Mouse (Mus musculus): ENCODE measurements at regions not wholly inside any gene's neighbourhood (a gene's known extent, or its start where the extent isn't known, plus 50 kb on each side); places are given as distances from the start of the nearest gene placed in this dataset.

- 89% methylated on average over 5 of the region's 5 CpGs for WGBS
- no peak overlapping the region for H3K27ac ChIP-seq
Observed at GRCm38 (mm10) chr2:168372356-168372755, 90.8 kb upstream of the Kcng1 start.

DNA sequence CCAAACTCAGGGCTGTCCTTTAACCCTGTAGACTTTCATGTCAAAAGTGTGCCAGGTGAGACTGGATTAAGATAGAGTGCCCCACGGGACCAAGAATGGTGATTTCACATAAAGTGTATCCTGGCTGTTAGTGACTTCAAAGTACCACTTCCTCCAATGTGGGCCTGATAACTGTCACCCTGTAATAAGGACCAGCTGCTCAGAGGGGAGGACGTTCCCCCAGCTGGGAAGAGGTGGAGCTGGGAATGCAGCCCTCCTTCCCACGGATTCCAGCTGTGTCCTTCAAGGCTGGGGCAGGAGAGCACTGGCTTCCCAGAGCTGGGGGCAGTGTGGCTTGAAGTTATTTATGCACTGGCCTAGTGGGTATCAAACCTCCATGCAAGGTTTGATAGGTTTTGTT is 89.7 kb upstream of the Kcng1 start:
- H3K9me3 ChIP-seq, result peaks cover 19% of the 10 kb centered on the region
- no peak overlapping the region for H3K4me2 ChIP-seq (replicated peaks)
- no peaks in the 10 kb centered on the region for H3K27me3 ChIP-seq
- H3K27ac ChIP-seq, result no peak overlapping the region
- H3K36me3 ChIP-seq, result no peaks in the 10 kb centered on the region
- no peaks in the 10 kb centered on the region for H3K4me1 ChIP-seq
- no peak for ATAC-seq (ENCODE audit: low FRiP score, low read depth)
- WGBS, result 3% methylated on average over 3 of the region's 3 CpGs
- H3K4me3 ChIP-seq, result no peak overlapping the region
- no peak overlapping the region for H3K9ac ChIP-seq

More at GRCm38 (mm10) chr2:168372356-168372755, 90.8 kb upstream of the Kcng1 start:
- H3K9ac ChIP-seq, result no peak overlapping the region
- no peaks in the 10 kb centered on the region for H3K4me1 ChIP-seq
- peaks cover 21% of the 10 kb centered on the region for H3K9me3 ChIP-seq
- ATAC-seq (ENCODE audit: low FRiP score, low read depth), result no peak
- H3K4me2 ChIP-seq (replicated peaks), result no peak overlapping the region
- H3K36me3 ChIP-seq, result no peaks in the 10 kb centered on the region
- no peaks in the 10 kb centered on the region for H3K27me3 ChIP-seq
- H3K4me3 ChIP-seq, result no peak overlapping the region

GRCm38 (mm10) chr2:168359200-168359599 is 77.7 kb upstream of the Kcng1 start:
- 53% methylated on average over 8 of the region's 8 CpGs for WGBS
- no peak for ATAC-seq (ENCODE audit: low FRiP score, low read depth)
- H3K4me2 ChIP-seq (replicated peaks), result no peak overlapping the region
- no peaks in the 10 kb centered on the region for H3K36me3 ChIP-seq
- H3K4me1 ChIP-seq, result peaks cover 23% of the 10 kb centered on the region
- H3K27ac ChIP-seq, result no peak overlapping the region
- no peaks in the 10 kb centered on the region for H3K9me3 ChIP-seq
- H3K27me3 ChIP-seq, result no peaks in the 10 kb centered on the region
- H3K4me3 ChIP-seq, result no peak overlapping the region
- no peak overlapping the region for H3K9ac ChIP-seq

- Histone ChIP-seq H3K9me3 (no peaks in the 10 kb centered on the region), H3K4me3 (no peak overlapping the region), H3K4me2 (replicated peaks) (no peak overlapping the region), H3K27ac (no peak overlapping the region), H3K36me3 (no peaks in the 10 kb centered on the region), H3K27me3 (no peaks in the 10 kb centered on the region), H3K4me1 (peaks cover 29% of the 10 kb centered on the region), H3K9ac (no peak overlapping the region)
- ATAC-seq (ENCODE audit: low FRiP score, low read depth), result no peak
- WGBS, result 63% methylated on average over 6 of the region's 6 CpGs
Observed at GRCm38 (mm10) chr2:168358551-168358950, 77.0 kb upstream of the Kcng1 start.

DNA sequence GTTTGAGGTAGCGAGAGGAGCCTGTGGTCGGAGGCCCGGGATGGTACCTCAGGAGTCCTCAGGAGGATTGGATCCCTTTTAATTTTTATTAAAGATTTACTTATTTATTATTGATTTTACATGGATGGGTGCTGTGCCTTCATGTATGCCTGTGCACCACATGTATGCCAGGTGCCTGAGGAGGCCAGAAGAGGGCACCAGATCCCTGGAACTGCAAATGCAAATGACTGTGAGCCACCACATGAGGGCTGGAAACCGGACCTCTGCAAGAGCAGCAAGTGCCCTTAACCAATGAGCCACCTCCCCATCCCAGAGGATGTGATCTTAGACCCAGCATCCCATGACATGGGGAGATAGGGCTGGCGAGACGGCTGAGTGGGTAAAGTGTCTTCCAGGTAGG is 76.3 kb upstream of the Kcng1 start:
- Histone ChIP-seq H3K9me3 (no peaks in the 10 kb centered on the region), H3K4me1 (peaks cover 29% of the 10 kb centered on the region), H3K9ac (no peak overlapping the region), H3K27ac (no peak overlapping the region), H3K4me2 (replicated peaks) (no peak overlapping the region), H3K36me3 (no peaks in the 10 kb centered on the region), H3K4me3 (no peak overlapping the region), H3K27me3 (no peaks in the 10 kb centered on the region)
- ATAC-seq (ENCODE audit: low FRiP score, low read depth), result no peak
- WGBS, result 78% methylated on average over 6 of the region's 6 CpGs

- WGBS, result 27% methylated on average over 10 of the region's 10 CpGs
- Histone ChIP-seq H3K27me3 (no peaks in the 10 kb centered on the region), H3K36me3 (no peaks in the 10 kb centered on the region), H3K27ac (no peak overlapping the region), H3K4me1 (peaks cover 35% of the 10 kb centered on the region), H3K9ac (no peak overlapping the region), H3K9me3 (no peaks in the 10 kb centered on the region), H3K4me3 (no peak overlapping the region), H3K4me2 (replicated peaks) (no peak overlapping the region)
- ATAC-seq (ENCODE audit: low FRiP score, low read depth), result no peak
Observed at GRCm38 (mm10) chr2:168354397-168354796, 72.9 kb upstream of the Kcng1 start.

DNA sequence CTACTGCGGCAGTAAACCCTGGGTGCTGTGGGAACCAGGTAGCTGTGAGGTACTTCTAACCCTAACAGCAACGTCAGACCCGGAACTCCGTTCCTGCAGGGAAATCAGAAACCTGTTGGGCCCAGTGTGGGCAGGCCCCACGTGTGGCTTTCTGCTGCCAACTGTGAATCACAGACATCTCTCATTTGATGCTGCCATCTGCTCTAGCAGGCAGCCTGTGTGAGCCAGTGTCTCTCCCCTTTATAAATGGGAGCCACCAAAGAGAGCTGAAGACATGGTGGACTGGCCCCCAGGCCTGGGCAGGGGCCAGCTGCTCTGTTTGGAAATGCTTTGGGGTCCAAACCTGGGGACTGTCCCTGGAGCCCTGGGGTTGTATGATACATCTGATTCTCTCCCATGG is 71.1 kb upstream of the Kcng1 start:
- Histone ChIP-seq H3K4me2 (replicated peaks) (no peak overlapping the region), H3K9me3 (no peaks in the 10 kb centered on the region), H3K27ac (no peak overlapping the region), H3K4me3 (no peak overlapping the region), H3K4me1 (peaks cover 26% of the 10 kb centered on the region), H3K27me3 (no peaks in the 10 kb centered on the region), H3K9ac (no peak overlapping the region), H3K36me3 (no peaks in the 10 kb centered on the region)
- 61% methylated on average over 5 of the region's 5 CpGs for WGBS
- ATAC-seq (ENCODE audit: low FRiP score, low read depth), result no peak

DNA sequence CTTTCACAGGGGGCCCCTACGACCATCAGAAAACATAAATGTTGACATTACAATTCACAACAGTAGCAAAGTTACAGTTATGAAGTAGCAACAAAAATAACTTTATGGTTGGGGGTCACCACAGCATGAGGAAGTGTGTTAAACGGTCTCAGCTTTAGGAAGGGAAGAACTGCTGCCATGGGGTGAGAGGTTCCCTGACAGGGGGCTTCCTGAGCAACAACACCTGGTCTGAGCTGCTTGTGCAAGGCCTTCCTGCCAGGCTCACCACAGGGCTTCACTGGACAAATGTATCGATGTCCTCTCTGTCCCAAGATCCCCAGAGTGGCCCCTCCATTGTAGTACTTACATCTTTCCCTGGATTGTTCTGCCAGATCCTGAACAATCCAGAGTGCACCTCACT is 70.7 kb upstream of the Kcng1 start:
- no peak overlapping the region for H3K27ac ChIP-seq
- no peak overlapping the region for H3K9ac ChIP-seq
- no peak for ATAC-seq (ENCODE audit: low FRiP score, low read depth)
- no peaks in the 10 kb centered on the region for H3K27me3 ChIP-seq
- no peak overlapping the region for H3K4me3 ChIP-seq
- 46% methylated on average over 3 of the region's 3 CpGs for WGBS
- no peak overlapping the region for H3K4me2 ChIP-seq (replicated peaks)
- H3K9me3 ChIP-seq, result no peaks in the 10 kb centered on the region
- H3K36me3 ChIP-seq, result no peaks in the 10 kb centered on the region
- peaks cover 26% of the 10 kb centered on the region for H3K4me1 ChIP-seq

DNA sequence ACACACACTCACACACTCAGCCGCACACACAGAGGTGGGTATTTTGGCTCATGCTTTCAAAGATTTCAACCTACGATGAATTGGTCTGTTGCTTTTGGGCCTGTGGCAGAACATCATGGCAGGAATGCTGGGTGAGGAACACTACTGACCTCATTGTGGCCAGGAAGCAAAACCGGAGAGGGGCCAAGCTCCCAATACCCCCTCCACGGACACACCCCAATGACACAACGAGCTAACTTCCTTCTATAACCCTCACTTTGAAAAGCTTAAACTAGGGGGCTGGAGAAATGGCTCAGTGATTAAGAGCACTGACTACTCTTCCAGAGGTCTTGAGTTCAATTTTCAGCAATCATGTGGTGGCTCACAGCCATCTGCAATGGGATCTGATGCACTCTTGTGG is 63.8 kb upstream of the Kcng1 start:
- Histone ChIP-seq H3K9me3 (no peaks in the 10 kb centered on the region), H3K4me3 (no peak overlapping the region), H3K9ac (no peak overlapping the region), H3K27ac (no peak overlapping the region), H3K4me1 (peaks cover 5% of the 10 kb centered on the region), H3K36me3 (no peaks in the 10 kb centered on the region), H3K4me2 (replicated peaks) (no peak overlapping the region), H3K27me3 (no peaks in the 10 kb centered on the region)
- WGBS, result 82% methylated on average over 5 of the region's 5 CpGs
- no peak for ATAC-seq (ENCODE audit: low FRiP score, low read depth)

DNA sequence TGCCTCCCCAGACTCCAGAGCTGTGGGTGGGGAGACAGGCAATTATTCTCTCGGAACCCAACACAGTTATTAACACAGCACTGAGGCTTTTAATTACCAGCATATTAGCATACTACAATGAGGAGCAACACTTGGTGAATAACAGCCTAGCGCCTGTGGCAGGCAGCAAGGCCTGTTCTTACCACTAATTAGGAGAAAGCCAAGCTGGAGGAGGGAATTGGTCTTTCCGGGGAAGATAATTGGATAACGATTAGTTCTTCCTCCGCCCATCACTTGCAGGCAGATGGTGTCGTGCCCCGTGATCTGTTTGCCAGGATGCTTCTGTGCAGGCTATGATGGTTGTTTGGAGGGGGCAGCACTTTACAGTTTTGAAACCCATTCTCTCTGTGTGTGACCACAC is 62.2 kb upstream of the Kcng1 start:
- peaks cover 5% of the 10 kb centered on the region for H3K4me1 ChIP-seq
- H3K27ac ChIP-seq, result no peak overlapping the region
- no peak overlapping the region for H3K4me3 ChIP-seq
- no peaks in the 10 kb centered on the region for H3K36me3 ChIP-seq
- H3K4me2 ChIP-seq (replicated peaks), result no peak overlapping the region
- H3K27me3 ChIP-seq, result no peaks in the 10 kb centered on the region
- H3K9me3 ChIP-seq, result no peaks in the 10 kb centered on the region
- WGBS, result 32% methylated on average over 7 of the region's 7 CpGs
- no peak overlapping the region for H3K9ac ChIP-seq
- no peak for ATAC-seq (ENCODE audit: low FRiP score, low read depth)

GRCm38 (mm10) chr2:168338819-168339218 is 57.3 kb upstream of the Kcng1 start:
- ATAC-seq (ENCODE audit: low FRiP score, low read depth), result no peak
- H3K4me3 ChIP-seq, result no peak overlapping the region
- no peak overlapping the region for H3K9ac ChIP-seq
- no peaks in the 10 kb centered on the region for H3K9me3 ChIP-seq
- H3K4me1 ChIP-seq, result peaks cover 23% of the 10 kb centered on the region
- whole genome bisulfite sequencing, result 84% methylated on average over 6 of the region's 6 CpGs
- no peak overlapping the region for H3K27ac ChIP-seq
- no peaks in the 10 kb centered on the region for H3K36me3 ChIP-seq
- no peaks in the 10 kb centered on the region for H3K27me3 ChIP-seq
- H3K4me2 ChIP-seq (replicated peaks), result no peak overlapping the region

GRCm38 (mm10) chr2:168338382-168338781 is 56.8 kb upstream of the Kcng1 start:
- Histone ChIP-seq H3K9me3 (no peaks in the 10 kb centered on the region), H3K4me2 (replicated peaks) (no peak overlapping the region), H3K4me3 (no peak overlapping the region), H3K4me1 (peaks cover 28% of the 10 kb centered on the region), H3K9ac (no peak overlapping the region), H3K27me3 (no peaks in the 10 kb centered on the region), H3K36me3 (no peaks in the 10 kb centered on the region), H3K27ac (no peak overlapping the region)
- WGBS, result 81% methylated on average over 4 of the region's 4 CpGs
- no peak for ATAC-seq (ENCODE audit: low FRiP score, low read depth)

- no peak overlapping the region for H3K4me2 ChIP-seq (replicated peaks)
- H3K4me1 ChIP-seq, result peaks cover 32% of the 10 kb centered on the region
- no peak for ATAC-seq (ENCODE audit: low FRiP score, low read depth)
- no peak overlapping the region for H3K9ac ChIP-seq
- H3K27ac ChIP-seq, result no peak overlapping the region
- no peaks in the 10 kb centered on the region for H3K36me3 ChIP-seq
- no peaks in the 10 kb centered on the region for H3K27me3 ChIP-seq
- no peaks in the 10 kb centered on the region for H3K9me3 ChIP-seq
- H3K4me3 ChIP-seq, result no peak overlapping the region
- WGBS, result 52% methylated on average over 3 of the region's 3 CpGs
Observed at GRCm38 (mm10) chr2:168337611-168338010, 56.1 kb upstream of the Kcng1 start.

Data from limb, embryonic 13.5 days (tissue).